Mouse (Mus musculus) brain, embryonic 14.5 days (tissue): ENCODE measurements around the gene Ahcyl1. TPM values are rescaled to one million over a fixed set of nuclear protein-coding genes. Genes with fewer than 3 reads are reported as not detected.

Experiments used
- DNase-seq: peaks from one replicate; pipeline ENCODE4 v3.0.0-alpha.2; 2011; ENCODE audit warnings: low read depth
- CTCF ChIP-seq: fragments of 200-500 bp; IDR thresholded peaks from 2 replicates; pipeline ENCODE4 v1.5.1; 2012; ENCODE audit warnings: inconsistent platforms, mild to moderate bottlenecking, moderate library complexity, borderline replicate concordance; ENCODE audit not compliant: insufficient read depth, insufficient read length; ENCODE audit errors: extremely low read depth
- POLR2A ChIP-seq: fragments of 200-500 bp; IDR thresholded peaks from 2 replicates; pipeline ENCODE4 v1.6.1; 2012; ENCODE audit warnings: mild to moderate bottlenecking, inconsistent platforms, borderline replicate concordance; ENCODE audit not compliant: poor library complexity, insufficient read depth, insufficient read length, severe bottlenecking; ENCODE audit errors: extremely low read depth
- polyA plus RNA-seq: library from polyadenylated mRNA; depleted of rRNA; stranded (reverse); fragments of >200 nt; gene quantifications from 2 replicates; pipeline ENCODE4 v1.2.3, GENCODE M21; 2012

Ahcyl1 gene
- polyA plus RNA-seq, 1 experiment = 173 TPM

GRCm38 (mm10) chr3:107701767-107702394 is 5.5 kb upstream of the Ahcyl1 start:
- TF ChIP-seq CTCF (no peak), POLR2A (no peak)
- no peak for DNase-seq

- TF ChIP-seq POLR2A (no peak), CTCF (no peak)
- DNase-seq = no peak
Measured at GRCm38 (mm10) chr3:107700625-107701024, 4.3 kb upstream of the Ahcyl1 start.

- TF ChIP-seq POLR2A = no peak
- no peak for TF ChIP-seq CTCF
- DNase-seq = no peak
Measured at GRCm38 (mm10) chr3:107696910-107697309, 550 bp upstream of the Ahcyl1 start.

- peak; percentile 73 for DNase-seq
Measured at GRCm38 (mm10) chr3:107695219-107695947, 977 bp downstream of the Ahcyl1 start.

GRCm38 (mm10) chr3:107694256-107694900 is 2.0 kb downstream of the Ahcyl1 start:
- no peak for TF ChIP-seq CTCF
- TF ChIP-seq POLR2A = no peak
- DNase-seq = no peak

More at GRCm38 (mm10) chr3:107695219-107695947, 977 bp downstream of the Ahcyl1 start:
- no peak for TF ChIP-seq CTCF
- no peak for TF ChIP-seq POLR2A

GRCm38 (mm10) chr3:107690366-107690765 is 6.0 kb downstream of the Ahcyl1 start:
- TF ChIP-seq CTCF = no peak
- TF ChIP-seq POLR2A = no peak
- DNase-seq = no peak

- TF ChIP-seq POLR2A (no peak), CTCF (no peak)
- no peak for DNase-seq
Measured at GRCm38 (mm10) chr3:107689245-107689644, 7.1 kb downstream of the Ahcyl1 start.

- no peak for DNase-seq
- TF ChIP-seq POLR2A (no peak), CTCF (no peak)
Measured at GRCm38 (mm10) chr3:107688236-107688635, 8.1 kb downstream of the Ahcyl1 start.

GRCm38 (mm10) chr3:107686276-107686977 is 9.9 kb downstream of the Ahcyl1 start:
- TF ChIP-seq POLR2A (no peak), CTCF (no peak)
- no peak for DNase-seq

- DNase-seq = no peak
Measured at GRCm38 (mm10) chr3:107685652-107686051, 10.7 kb downstream of the Ahcyl1 start.

GRCm38 (mm10) chr3:107683587-107683986 is 12.8 kb downstream of the Ahcyl1 start:
- TF ChIP-seq POLR2A = no peak
- TF ChIP-seq CTCF = no peak
- no peak for DNase-seq

More at GRCm38 (mm10) chr3:107685652-107686051, 10.7 kb downstream of the Ahcyl1 start:
- TF ChIP-seq POLR2A (no peak), CTCF (no peak)
